Mouse (Mus musculus): ENCODE measurements around the gene Tle2.

Gene Tle2

GRCm38 (mm10) chr10:81574081-81575056, at the start of gene Tle2:
Gene Tle2 (plus strand): TSS chr10:81574561.
- DNase-seq (ENCODE audit: low spot score in 2 of 2), result no peak

- no peak for DNase-seq (ENCODE audit: low spot score in 2 of 2)
Measured at GRCm38 (mm10) chr10:81525017-81525694, 49.2 kb upstream of the Tle2 start.

GRCm38 (mm10) chr10:81526779-81527178, 47.6 kb upstream of the Tle2 start:
- DNase-seq (ENCODE audit: low spot score in 2 of 2), result peak; percentile 65 to 75

- no peak for DNase-seq (ENCODE audit: low spot score in 2 of 2)
Measured at GRCm38 (mm10) chr10:81534826-81535225, 39.5 kb upstream of the Tle2 start.

GRCm38 (mm10) chr10:81536734-81537133, 37.6 kb upstream of the Tle2 start:
- no peak for DNase-seq (ENCODE audit: low spot score in 2 of 2)

GRCm38 (mm10) chr10:81537429-81537828, 36.9 kb upstream of the Tle2 start:
- DNase-seq (ENCODE audit: low spot score in 2 of 2), result no peak

GRCm38 (mm10) chr10:81538321-81539048, 35.9 kb upstream of the Tle2 start:
- no peak for DNase-seq (ENCODE audit: low spot score in 2 of 2)

- DNase-seq (ENCODE audit: low spot score in 2 of 2), result no peak
Measured at GRCm38 (mm10) chr10:81541363-81541762, 33.0 kb upstream of the Tle2 start.

GRCm38 (mm10) chr10:81541803-81542202, 32.6 kb upstream of the Tle2 start:
- peak; percentile 80 to 86 for DNase-seq (ENCODE audit: low spot score in 2 of 2)

GRCm38 (mm10) chr10:81542727-81543460, 31.5 kb upstream of the Tle2 start:
- DNase-seq (ENCODE audit: low spot score in 2 of 2), result no peak

- DNase-seq (ENCODE audit: low spot score in 2 of 2), result no peak
Measured at GRCm38 (mm10) chr10:81543633-81544032, 30.7 kb upstream of the Tle2 start.

GRCm38 (mm10) chr10:81544296-81545160, 29.8 kb upstream of the Tle2 start:
- DNase-seq (ENCODE audit: low spot score in 2 of 2), result no peak

- DNase-seq (ENCODE audit: low spot score in 2 of 2), result peak; percentile 99
Measured at GRCm38 (mm10) chr10:81545161-81545747, 29.1 kb upstream of the Tle2 start, which contains the start of gene Gna11. Gene Gna11 (minus strand): TSS chr10:81545190.

- DNase-seq (ENCODE audit: low spot score in 2 of 2), result no peak
Measured at GRCm38 (mm10) chr10:81546332-81546731, 28.0 kb upstream of the Tle2 start.

- DNase-seq (ENCODE audit: low spot score in 2 of 2), result no peak
Measured at GRCm38 (mm10) chr10:81546788-81547571, 27.4 kb upstream of the Tle2 start.

GRCm38 (mm10) chr10:81548944-81549343, 25.4 kb upstream of the Tle2 start:
- DNase-seq (ENCODE audit: low spot score in 2 of 2), result no peak

- DNase-seq (ENCODE audit: low spot score in 2 of 2), result no peak
Measured at GRCm38 (mm10) chr10:81550257-81550656, 24.1 kb upstream of the Tle2 start.

- DNase-seq (ENCODE audit: low spot score in 2 of 2), result peak; percentile 83 to 91
Measured at GRCm38 (mm10) chr10:81551597-81552102, 22.7 kb upstream of the Tle2 start.

GRCm38 (mm10) chr10:81553232-81553631, 21.1 kb upstream of the Tle2 start:
- DNase-seq (ENCODE audit: low spot score in 2 of 2), result no peak

Measured in heart, adult 9 months (tissue).